Mouse (Mus musculus) forebrain, postnatal 0 days (tissue): ENCODE data around the gene Camsap1. TPM values are rescaled to one million over a fixed set of nuclear protein-coding genes. Genes with fewer than 3 reads are reported as not detected.

Source experiments
- ATAC-seq: fragments of 200-750 bp; cut with Nextera tagmentation; 2 replicates; pipeline ENCODE4 v1.8.0; 2017; ENCODE audit warnings: mild to moderate bottlenecking, moderate library complexity
- DNase-seq: peaks from one replicate; pipeline ENCODE4 v3.0.0-alpha.2; 2015
- H3K27ac ChIP-seq: fragments of 300-500 bp; sonication (generic); 2 replicates; pipeline ENCODE4 v1.5.1; 2014; ENCODE audit warnings: low read depth, mild to moderate bottlenecking, antibody characterized with exemption, low read length, moderate library complexity, mixed read lengths
- H3K27me3 ChIP-seq: fragments of 300-500 bp; sonication (generic); 2 replicates; pipeline ENCODE4 v1.6.1; 2014; ENCODE audit warnings: mild to moderate bottlenecking, low read length, mixed read lengths; ENCODE audit not compliant: insufficient read depth
- H3K36me3 ChIP-seq: fragments of 300-500 bp; sonication (generic); 2 replicates; pipeline ENCODE4 v1.6.1; 2014; ENCODE audit warnings: mild to moderate bottlenecking, moderate library complexity; ENCODE audit not compliant: insufficient read depth
- H3K4me1 ChIP-seq: fragments of 300-500 bp; sonication (generic); 2 replicates; pipeline ENCODE4 v1.6.1; 2014; ENCODE audit warnings: antibody characterized with exemption; ENCODE audit not compliant: insufficient read depth
- H3K4me2 ChIP-seq: fragments of 300-500 bp; sonication (generic); 2 replicates; pipeline ENCODE4 v1.6.1; 2014; ENCODE audit warnings: low read depth, mild to moderate bottlenecking, moderate library complexity
- H3K4me3 ChIP-seq: fragments of 300-500 bp; sonication (generic); 2 replicates; pipeline ENCODE4 v1.5.1; 2014; ENCODE audit warnings: low read depth, low read length, mixed read lengths
- H3K9ac ChIP-seq: fragments of 300-500 bp; sonication (generic); 2 replicates; pipeline ENCODE4 v1.6.1; 2014; ENCODE audit warnings: mild to moderate bottlenecking
- H3K9me3 ChIP-seq: fragments of 300-500 bp; sonication (generic); 2 replicates; pipeline ENCODE4 v1.6.1; 2016; ENCODE audit warnings: low read length
- CTCF ChIP-seq: sonication (generic); IDR thresholded peaks from 2 replicates; pipeline ENCODE4 v1.5.1; 2016; ENCODE audit warnings: antibody characterized with exemption, control low read depth, low read depth
- WGBS: fragments of 180-500 bp; shearing (Covaris S2); extraction: QIAGEN DNeasy Blood & Tissue Kit; methylation state at CpG from one replicate; pipeline ENCODE4 v1.1.7; 2014; 5-methylcytosine and 5-hydroxymethylcytosine counted together
- polyA plus RNA-seq: library from polyadenylated mRNA; unstranded; fragments of >200 nt; fragmentation: Nextera tagmentation; extraction: Ambion mirVana; gene quantifications from 2 replicates; pipeline ENCODE4 v1.2.1, GENCODE M21; 2015
- total RNA-seq: library from RNA; depleted of rRNA; stranded (reverse); fragments of >200 nt; gene quantifications from 2 replicates; pipeline ENCODE4 v1.2.3, GENCODE M21; 2014; rRNA removed

The Camsap1 gene
- total RNA-seq, result 132 and 140 TPM in 2 replicates
- polyA plus RNA-seq, result 50.4 and 60.0 TPM in 2 replicates

DNA sequence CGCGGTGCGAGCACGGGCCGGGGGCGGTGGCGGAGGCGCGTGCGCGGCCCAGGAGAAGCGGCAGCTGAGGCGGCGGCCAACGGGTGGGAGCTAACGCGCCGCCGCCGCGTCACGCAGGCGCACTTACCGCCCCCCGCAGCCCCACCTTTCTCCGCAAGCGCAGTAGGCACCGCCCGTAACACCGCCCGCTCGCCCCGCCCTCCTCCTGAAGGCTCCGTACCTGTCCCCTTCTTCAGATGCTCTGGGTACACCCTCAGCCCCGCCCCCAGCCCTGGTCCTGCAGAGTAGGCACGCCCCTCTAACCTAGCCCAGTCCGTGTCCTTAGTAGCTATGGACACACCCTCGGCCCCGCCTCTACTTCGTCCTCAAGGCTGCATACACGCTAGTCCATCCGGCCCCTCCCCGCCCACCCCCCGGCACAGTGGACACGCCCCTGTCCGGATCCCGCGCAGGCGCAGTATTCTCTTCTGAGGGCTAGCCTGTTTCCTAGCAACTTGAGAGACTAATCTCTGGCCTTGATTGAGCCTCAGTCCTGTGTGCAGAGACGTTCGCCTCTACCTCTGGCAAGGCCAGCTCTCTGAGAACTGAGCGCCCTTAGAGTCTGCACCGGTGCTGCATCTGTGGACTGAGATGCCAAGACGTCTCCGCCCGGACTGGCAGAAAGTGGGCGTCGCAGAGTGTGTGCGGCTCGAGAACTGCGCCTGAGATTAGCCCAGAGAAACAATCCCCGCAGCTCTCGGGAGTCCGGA is at the start of gene Camsap1:
TSS of gene Camsap1 (minus strand) at position 124 of the 749 bp plus-strand sequence.
- ATAC-seq (peak; percentile 94), DNase-seq (peak; percentile 98)
- peak within 1 kb of the TSS; percentile 93 for H3K27ac ChIP-seq
- H3K4me2 ChIP-seq, result peak within 1 kb of the TSS; percentile 79
- H3K4me1 ChIP-seq, result peaks cover 39% of the 10 kb centered on the region
- 2% methylated on average over 47 of the region's 64 CpGs for WGBS
- H3K9ac ChIP-seq, result peak within 1 kb of the TSS; percentile 95
- H3K36me3 ChIP-seq, result no peaks in the 10 kb centered on the region
- no peak for TF ChIP-seq CTCF
- H3K9me3 ChIP-seq, result no peaks in the 10 kb centered on the region
- peak within 1 kb of the TSS; percentile 92 for H3K4me3 ChIP-seq
- H3K27me3 ChIP-seq, result no peaks in the 10 kb centered on the region

DNA sequence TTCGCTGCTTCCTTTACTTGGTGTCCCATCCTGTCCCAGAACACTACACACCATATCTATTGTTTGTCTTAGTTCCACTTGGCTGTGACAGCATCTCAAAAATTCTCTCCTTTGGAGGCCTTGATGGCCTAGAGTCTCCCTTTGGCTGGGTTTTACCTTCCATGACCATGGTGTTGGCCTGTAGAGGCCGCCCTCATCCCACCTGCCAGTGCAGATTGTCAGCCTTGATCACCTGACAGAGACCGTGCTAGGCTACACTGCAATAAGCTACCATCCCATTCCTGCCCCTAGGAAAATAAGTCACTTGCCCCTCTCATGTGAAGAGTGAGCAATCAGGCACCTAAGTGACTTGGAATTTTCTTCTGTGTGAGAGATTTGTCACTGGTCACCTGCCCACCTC is 47.2 kb upstream of the Camsap1 start:
- H3K9ac ChIP-seq, result no peak overlapping the region
- no peaks in the 10 kb centered on the region; the same call in 1 of the 2 replicates for H3K4me1 ChIP-seq
- ATAC-seq, result no peak
- no peaks in the 10 kb centered on the region for H3K9me3 ChIP-seq
- TF ChIP-seq CTCF, result peak; percentile 25; the same call in 1 of the 2 replicates
- H3K36me3 ChIP-seq, result no peaks in the 10 kb centered on the region
- DNase-seq, result no peak
- H3K4me3 ChIP-seq, result no peak overlapping the region
- H3K27ac ChIP-seq, result no peak overlapping the region
- WGBS, result 50% methylated on average over 3 of the region's 3 CpGs
- peaks cover 15% of the 10 kb centered on the region for H3K27me3 ChIP-seq
- no peak overlapping the region for H3K4me2 ChIP-seq

DNA sequence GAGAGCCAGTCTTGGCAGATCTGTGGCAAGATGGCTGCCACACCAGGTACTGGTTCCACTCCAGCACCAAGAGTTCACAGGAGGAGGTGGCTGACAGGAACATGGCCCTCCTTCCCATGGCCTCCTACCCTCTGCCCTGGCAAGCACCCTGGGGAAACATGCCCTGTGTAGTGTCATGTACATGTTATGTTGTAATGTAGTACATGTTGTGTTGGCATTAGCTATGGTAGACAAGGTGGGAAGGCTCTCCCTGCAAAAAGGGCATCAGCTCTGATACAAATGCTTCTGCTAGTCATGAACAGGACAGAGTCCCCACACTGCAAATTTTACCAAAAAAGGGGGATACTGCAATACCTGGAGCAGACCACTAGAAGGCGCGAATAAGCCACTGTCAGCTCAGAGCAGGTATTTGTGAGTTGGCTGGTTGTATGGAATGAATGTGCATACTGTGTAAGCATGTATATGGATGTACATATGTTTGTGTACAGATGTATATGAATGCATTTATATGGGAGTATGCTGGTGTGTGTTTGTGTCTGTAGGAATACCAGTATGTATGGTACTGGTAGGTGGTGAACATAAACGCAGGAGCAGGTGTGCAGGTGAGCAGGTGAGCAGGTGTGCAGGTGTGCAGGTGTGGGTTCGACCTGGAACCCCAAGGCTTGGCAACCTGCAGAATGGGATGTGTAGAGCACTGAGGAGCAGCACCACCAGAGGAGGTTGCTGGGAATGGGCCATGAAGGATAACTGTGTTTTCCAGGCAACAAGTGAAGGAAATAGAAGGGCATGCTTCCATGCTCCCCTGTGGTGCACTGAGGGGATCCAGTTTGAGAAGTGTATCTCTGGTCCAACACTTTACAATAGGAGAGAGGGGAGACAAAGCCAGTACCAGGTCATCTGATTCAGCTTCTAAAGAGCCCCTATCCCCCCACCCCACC is 41.3 kb upstream of the Camsap1 start:
- DNase-seq (peak; percentile 80), ATAC-seq (0 out of 2 replicates have a peak, but pooled peaks have one; percentile 5)
- H3K9ac ChIP-seq, result no peak overlapping the region
- no peak overlapping the region for H3K27ac ChIP-seq
- WGBS, result 30% methylated on average over 4 of the region's 4 CpGs
- peak; percentile 97 for TF ChIP-seq CTCF
- peaks cover 11% of the 10 kb centered on the region for H3K4me1 ChIP-seq
- no peaks in the 10 kb centered on the region for H3K9me3 ChIP-seq
- no peaks in the 10 kb centered on the region for H3K36me3 ChIP-seq
- H3K27me3 ChIP-seq, result peaks cover 8% of the 10 kb centered on the region
- H3K4me3 ChIP-seq, result no peak overlapping the region
- no peak overlapping the region for H3K4me2 ChIP-seq

DNA sequence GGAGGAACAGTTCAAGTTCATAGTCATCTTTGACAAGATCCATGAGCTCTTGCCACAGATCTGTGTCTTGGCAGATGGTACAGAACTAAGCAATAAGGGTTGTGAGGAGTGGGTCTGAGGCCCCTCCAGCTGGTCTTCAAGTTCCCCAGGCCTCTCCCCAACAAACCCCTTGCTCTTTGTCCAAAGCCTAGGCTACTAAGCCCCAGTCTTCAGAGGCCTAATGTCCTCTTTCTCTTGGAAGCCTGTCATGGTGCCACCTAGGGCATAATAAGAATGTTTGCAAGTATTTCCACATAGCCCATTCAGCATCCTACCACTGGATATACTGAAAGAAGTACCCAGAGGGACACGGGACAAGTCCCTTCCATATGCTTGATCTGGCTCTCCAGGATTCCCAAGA is 39.5 kb upstream of the Camsap1 start:
- no peaks in the 10 kb centered on the region for H3K36me3 ChIP-seq
- no peak overlapping the region for H3K4me2 ChIP-seq
- 0 out of 2 replicates have a peak, but pooled peaks have one; percentile 4 for TF ChIP-seq CTCF
- H3K27ac ChIP-seq, result no peak overlapping the region
- ATAC-seq (no peak), DNase-seq (no peak)
- 78% methylated on average over 1 of the region's 1 CpGs for WGBS
- no peak overlapping the region for H3K4me3 ChIP-seq
- H3K27me3 ChIP-seq, result peaks cover 6% of the 10 kb centered on the region
- peaks cover 11% of the 10 kb centered on the region for H3K4me1 ChIP-seq
- H3K9me3 ChIP-seq, result no peaks in the 10 kb centered on the region
- no peak overlapping the region for H3K9ac ChIP-seq

DNA sequence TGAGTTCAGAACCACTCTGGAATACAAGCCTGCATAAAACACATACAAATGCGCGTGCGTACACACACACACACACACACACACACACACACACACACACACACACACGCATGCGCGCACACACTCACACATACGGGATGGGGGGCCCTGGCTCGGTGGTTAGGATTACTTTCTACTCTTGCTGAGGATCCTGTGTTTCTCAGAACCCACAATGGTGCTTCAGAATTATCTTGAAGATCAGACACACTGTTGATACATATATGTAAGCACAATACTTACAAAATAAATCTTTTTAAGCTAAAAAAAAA is 39.1 kb upstream of the Camsap1 start:
- H3K27ac ChIP-seq, result no peak overlapping the region
- DNase-seq (no peak), ATAC-seq (no peak)
- H3K4me2 ChIP-seq, result no peak overlapping the region; the same call in 1 of the 2 replicates
- no peak overlapping the region for H3K4me3 ChIP-seq
- H3K9me3 ChIP-seq, result no peaks in the 10 kb centered on the region
- WGBS, result 79% methylated on average over 8 of the region's 8 CpGs
- no peaks in the 10 kb centered on the region for H3K36me3 ChIP-seq
- peaks cover 11% of the 10 kb centered on the region for H3K4me1 ChIP-seq
- no peak for TF ChIP-seq CTCF
- H3K27me3 ChIP-seq, result peaks cover 4% of the 10 kb centered on the region
- no peak overlapping the region for H3K9ac ChIP-seq

DNA sequence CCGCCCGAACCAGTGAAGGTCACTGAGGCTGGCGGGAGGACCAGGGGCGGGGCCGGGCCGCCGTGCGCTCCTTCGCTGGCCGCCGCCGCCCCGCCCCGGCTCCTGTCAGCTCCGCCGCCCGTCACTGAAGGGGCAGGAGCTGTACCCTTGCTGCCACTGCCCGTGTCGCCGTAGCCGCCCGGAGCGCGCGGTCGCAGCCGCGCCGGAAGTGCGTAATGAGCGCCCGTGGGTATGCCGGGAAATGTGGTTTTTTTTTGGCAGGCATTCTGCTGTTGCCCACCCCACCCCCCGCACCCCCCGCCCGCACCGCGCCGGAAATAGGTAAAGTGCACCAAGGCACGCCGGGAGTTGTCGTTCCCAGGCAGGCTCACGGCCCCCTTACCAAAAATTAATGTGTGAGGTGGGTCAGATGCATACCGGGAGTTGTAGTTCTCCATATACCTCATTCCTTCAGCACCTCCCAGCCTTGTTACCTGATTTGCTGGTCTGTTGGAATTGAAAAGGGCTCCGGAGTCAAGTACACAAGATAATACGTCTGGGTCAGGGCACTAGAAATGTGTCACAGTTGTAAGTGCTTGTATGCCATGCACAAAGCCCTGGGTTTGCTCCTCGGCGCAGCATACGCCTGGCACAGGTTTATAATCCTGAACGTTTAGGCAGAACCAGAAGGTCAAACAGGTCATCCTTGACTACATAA is 38.6 kb upstream of the Camsap1 start, which contains the start of gene Ubac1:
TSS of gene Ubac1 (minus strand) at position 187 of the 697 bp plus-strand sequence.
- DNase-seq, result peak; percentile 95
- peak within 1 kb of the TSS; percentile 78 for H3K4me2 ChIP-seq
- WGBS, result 5% methylated on average over 50 of the region's 50 CpGs
- peak within 1 kb of the TSS; percentile 89 for H3K4me3 ChIP-seq
- H3K27ac ChIP-seq, result peak within 1 kb of the TSS; percentile 86
- H3K27me3 ChIP-seq, result peaks cover under 1% of the 10 kb centered on the region; the same call in 1 of the 2 replicates
- no peak for TF ChIP-seq CTCF
- no peaks in the 10 kb centered on the region for H3K9me3 ChIP-seq
- H3K4me1 ChIP-seq, result peaks cover 11% of the 10 kb centered on the region
- ATAC-seq, result peak; percentile 95
- no peaks in the 10 kb centered on the region for H3K36me3 ChIP-seq
- peak within 1 kb of the TSS; percentile 82 for H3K9ac ChIP-seq
